Mouse (Mus musculus) lung, adult 2 months (tissue): ENCODE measurements at regions not wholly inside any gene's neighbourhood (a gene's known extent, or its start where the extent isn't known, plus 50 kb on each side); places are given as distances from the start of the nearest gene placed in this dataset.
"Not testable (repeated sequence)": the region's sequence is repeated elsewhere in the genome, so short reads cannot be mapped to it uniquely, and the experiment has no call there.

Experiments used
- DNase-seq: peaks from one replicate; pipeline ENCODE4 v3.0.0; 2022
- H3K4me1 ChIP-seq: fragments of 200-500 bp; 2 replicates; pipeline ENCODE4 v1.6.1; 2011; ENCODE audit warnings: low read length; ENCODE audit not compliant: control insufficient read depth, insufficient read depth
- H3K4me3 ChIP-seq: fragments of 200-500 bp; replicated peaks from 2 replicates; pipeline ENCODE3; 2011; ENCODE audit warnings: low read depth, mild to moderate bottlenecking, control low read depth, low read length; ENCODE audit errors: extremely low read depth
- CTCF ChIP-seq: fragments of 200-500 bp; IDR thresholded peaks from 2 replicates; pipeline ENCODE4 v1.5.1; 2011; ENCODE audit warnings: mild to moderate bottlenecking, low read length, control low read depth; ENCODE audit not compliant: insufficient read depth
- POLR2A ChIP-seq: fragments of 200-500 bp; IDR thresholded peaks from 2 replicates; pipeline ENCODE4 v1.6.1; 2011; ENCODE audit warnings: low read depth, mild to moderate bottlenecking, control low read depth, low read length, borderline replicate concordance; ENCODE audit errors: extremely low read depth
- WGBS: fragments of 180-500 bp; shearing (Covaris S2); methylation state at CpG from one replicate; pipeline ENCODE4 v1.1.7; 2018; 5-methylcytosine and 5-hydroxymethylcytosine counted together

DNA sequence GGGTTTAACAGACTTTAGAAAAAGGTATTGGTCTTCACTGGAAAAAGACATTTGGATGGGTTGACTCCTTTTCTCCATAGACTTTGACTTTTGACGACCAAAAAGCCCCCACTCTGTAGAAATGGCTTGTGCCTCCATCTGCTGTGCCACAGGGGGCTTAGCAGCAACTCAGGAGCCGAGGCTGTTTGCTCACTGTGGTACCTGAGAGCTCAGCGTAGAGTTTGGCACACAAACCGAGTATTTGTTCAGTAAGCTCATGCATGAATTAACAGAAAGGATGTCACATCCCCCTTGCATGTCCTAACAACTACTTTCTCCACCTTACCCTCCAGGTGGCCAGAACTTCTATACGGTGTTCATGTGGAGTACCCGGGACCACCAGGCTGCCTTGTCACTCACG is 149.7 kb upstream of the Map1b start:
- DNase-seq = no peak
- H3K4me1 ChIP-seq = no peaks in the 10 kb centered on the region
- no peak overlapping the region for H3K4me3 ChIP-seq
- WGBS = 66% methylated on average over 7 of the region's 7 CpGs
- no peak for TF ChIP-seq POLR2A
- no peak for TF ChIP-seq CTCF

DNA sequence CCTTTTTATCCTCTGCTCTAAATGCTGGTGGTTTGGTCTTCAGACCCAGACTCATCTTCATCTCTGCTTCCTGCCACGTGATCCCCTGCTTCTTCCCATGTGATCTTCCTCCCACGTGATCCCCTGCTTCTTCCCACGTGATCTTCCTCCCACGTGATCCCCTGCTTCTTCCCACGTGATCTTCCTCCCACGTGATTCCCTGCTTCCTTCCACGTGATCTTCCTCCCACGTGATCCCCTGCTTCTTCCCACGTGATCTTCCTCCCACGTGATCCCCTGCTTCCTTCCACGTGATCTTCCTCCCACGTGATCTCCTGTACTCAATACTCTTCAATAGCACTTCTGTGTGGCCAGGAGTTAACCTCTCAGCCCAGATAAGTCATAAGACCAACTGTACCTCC is 147.1 kb upstream of the Map1b start:
- not testable (repeated sequence) for H3K4me3 ChIP-seq, DNase-seq, H3K4me1 ChIP-seq
- whole genome bisulfite sequencing = 82% methylated on average over 12 of the region's 12 CpGs

DNA sequence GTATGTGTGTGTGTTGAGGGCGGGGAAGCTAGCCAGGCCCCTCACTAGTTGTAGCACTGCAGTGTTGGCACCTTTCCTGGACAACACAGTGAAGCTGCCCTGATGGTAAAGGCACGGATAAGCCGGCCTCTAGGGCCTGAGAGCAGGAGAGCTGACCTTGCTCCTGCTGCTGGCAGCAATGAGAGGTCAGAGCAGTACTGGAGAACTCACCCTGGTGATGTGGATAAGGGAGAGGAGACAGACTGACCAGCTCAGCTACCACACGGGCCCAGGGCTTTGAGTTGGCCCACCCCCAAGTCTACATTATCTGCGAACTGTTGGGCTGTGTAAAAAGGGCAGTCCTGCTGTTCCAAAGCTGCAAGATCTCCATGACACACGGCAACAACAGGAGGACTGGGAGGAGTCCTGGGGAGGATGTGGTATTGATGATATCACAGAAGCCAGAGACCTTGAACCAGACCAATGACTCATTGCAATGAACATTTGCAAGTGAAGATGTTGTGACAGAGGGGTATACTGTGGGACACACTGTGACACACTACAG is 131.4 kb upstream of the Map1b start:
- DNase-seq = no peak
- TF ChIP-seq CTCF = no peak
- no peak for TF ChIP-seq POLR2A
- H3K4me3 ChIP-seq = no peak overlapping the region
- no peaks in the 10 kb centered on the region for H3K4me1 ChIP-seq
- 47% methylated on average over 6 of the region's 6 CpGs for WGBS

DNA sequence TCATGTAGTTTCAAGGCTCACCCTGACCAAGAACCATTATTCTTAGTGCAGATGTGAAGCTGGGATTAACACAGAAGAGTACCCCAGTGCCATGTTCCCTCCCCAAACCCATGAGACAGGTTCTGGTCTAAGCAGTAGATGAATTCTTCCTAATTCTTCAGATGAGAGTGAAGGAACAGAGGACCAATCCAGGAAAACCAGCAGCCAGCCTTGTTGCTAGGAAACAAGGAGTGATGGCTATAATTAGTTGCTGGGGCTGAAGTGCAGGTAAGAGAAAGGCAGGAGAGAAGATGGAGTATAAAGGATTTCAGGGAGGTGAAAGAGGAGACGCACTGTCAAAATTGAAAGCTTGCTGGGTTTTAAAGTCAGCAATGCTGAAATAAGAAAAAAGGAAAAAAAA is 128.4 kb upstream of the Map1b start:
- Histone ChIP-seq H3K4me1 (no peaks in the 10 kb centered on the region), H3K4me3 (no peak overlapping the region)
- no peak for TF ChIP-seq POLR2A
- no peak for TF ChIP-seq CTCF
- WGBS = 91% methylated on average over 1 of the region's 1 CpGs
- DNase-seq = no peak

DNA sequence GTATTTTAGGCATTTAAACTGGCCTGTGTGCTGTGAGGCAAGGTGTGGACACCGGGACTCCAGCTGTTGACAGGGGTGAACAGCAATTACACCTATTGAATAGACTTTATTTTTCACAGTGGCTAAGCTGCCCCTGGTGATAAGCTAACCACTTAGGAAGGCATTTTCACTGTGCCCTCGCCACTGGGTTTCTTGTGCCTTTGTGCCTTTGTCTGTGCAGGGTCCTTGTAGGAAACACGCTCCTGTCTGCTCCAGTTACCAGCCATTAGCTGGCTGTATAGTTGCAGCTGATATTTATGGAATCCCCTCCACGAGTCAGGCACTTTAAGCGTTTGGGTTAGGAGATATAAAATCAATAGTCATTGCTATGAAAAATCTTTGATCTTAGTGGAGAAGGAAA is 126.5 kb upstream of the Map1b start:
- Histone ChIP-seq H3K4me3 (no peak overlapping the region), H3K4me1 (no peaks in the 10 kb centered on the region)
- no peak for DNase-seq
- WGBS = 53% methylated on average over 5 of the region's 5 CpGs
- TF ChIP-seq CTCF (no peak), POLR2A (no peak)

DNA sequence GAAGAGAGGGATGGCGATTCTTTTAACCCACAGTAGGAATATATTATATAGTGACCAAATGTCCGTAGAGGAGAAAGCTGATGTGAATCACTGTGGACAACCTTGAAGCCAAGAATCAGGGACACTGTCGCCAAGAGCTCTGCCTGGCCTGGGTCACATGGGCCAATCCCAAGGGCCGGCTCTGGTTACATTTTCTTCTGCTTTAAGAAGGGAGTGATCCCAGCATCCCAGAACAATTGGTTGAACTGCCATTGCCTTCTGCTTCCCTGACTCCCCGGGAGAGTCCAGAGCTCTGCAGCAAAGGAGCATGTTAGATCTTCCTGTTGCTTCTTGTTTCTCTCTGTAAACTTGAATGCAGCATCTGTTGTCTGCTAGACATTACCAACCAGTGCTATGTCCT is 126.0 kb upstream of the Map1b start:
- DNase-seq = no peak
- H3K4me3 ChIP-seq = no peak overlapping the region
- no peaks in the 10 kb centered on the region for H3K4me1 ChIP-seq
- no peak for TF ChIP-seq CTCF
- TF ChIP-seq POLR2A = no peak
- 61% methylated on average over 5 of the region's 5 CpGs for WGBS

DNA sequence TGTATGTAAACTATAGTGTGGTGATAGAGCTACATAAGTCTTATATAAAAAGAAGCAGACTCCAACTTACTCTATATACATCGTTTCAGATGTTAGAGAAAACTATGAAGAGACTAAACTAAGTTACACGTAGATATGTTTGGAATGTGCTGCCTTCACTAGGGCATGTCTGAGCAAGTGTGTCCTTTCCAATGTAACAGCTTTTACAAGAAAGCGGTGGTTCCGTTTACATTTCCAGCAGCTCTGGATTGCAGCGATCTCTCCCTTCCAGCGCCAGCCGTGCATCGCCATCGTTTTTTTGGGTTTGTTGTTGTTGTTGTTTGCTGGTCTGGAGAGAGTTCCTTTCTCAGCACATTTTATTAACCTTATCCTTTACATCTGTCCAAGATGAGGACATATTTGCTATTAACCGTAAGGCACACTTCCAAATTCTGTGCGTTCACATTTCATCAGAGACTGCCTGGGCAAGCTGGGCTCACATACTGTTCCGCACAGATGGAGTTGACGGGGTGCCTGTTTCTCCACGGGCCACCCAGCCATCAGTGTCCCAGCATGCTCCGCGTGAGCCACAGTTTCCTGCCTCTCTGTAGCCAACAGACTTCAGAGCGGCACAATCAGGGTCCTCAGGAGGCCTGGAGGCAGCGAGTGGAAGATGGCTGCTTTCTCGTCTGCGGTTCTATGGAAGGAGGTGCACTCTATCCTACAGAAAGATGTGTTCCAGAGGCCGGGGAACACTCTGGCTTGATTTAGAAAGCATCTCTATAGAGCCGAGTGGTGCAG is 125.2 kb upstream of the Map1b start:
- H3K4me1 ChIP-seq = no peaks in the 10 kb centered on the region
- WGBS = 66% methylated on average over 22 of the region's 22 CpGs
- DNase-seq = no peak
- H3K4me3 ChIP-seq = no peak overlapping the region
- no peak for TF ChIP-seq CTCF
- no peak for TF ChIP-seq POLR2A

DNA sequence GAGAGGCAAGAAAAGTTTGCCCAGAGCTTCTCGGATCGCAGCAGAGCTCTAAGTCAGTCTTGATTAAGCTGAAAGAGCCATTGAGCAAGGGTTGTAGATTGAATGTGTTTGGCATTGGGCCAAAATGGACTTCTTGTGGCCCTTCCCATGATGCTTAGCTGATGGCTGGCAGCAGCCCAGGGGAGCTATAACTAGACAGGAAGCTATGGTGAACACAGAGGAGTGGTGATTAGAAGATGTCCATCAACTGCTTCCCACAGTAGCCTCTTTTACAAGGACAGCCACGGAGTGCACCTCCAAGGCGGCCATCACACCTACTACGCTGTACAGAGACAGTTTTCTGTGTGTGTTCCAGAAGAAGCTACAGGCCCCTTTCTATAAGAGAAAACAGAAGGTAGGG is 116.4 kb upstream of the Map1b start:
- H3K4me1 ChIP-seq = peaks cover 3% of the 10 kb centered on the region; the same call in 1 of the 2 replicates
- DNase-seq = no peak
- 59% methylated on average over 5 of the region's 5 CpGs for WGBS
- H3K4me3 ChIP-seq = no peak overlapping the region
- TF ChIP-seq CTCF = no peak
- no peak for TF ChIP-seq POLR2A

DNA sequence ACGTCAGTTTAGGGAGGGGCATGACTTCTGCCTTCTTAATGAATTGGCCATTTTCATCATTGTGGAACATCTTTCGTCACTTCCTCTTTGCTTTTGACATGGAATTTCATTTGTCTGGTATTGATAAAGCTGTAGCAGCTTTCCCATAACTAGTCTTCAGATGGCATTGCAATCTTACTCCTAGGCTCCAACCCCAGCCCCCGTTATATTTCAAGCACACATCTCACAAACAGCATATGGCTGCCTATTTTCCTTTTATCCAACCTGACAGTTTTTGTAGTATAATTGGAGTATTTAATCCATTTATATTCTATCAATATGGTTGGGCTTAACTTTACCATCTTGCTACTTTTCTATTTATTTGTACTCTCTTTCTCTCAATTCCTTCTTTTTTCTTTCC is 114.5 kb upstream of the Map1b start:
- TF ChIP-seq CTCF (no peak), POLR2A (no peak)
- no peak for DNase-seq
- peaks cover 3% of the 10 kb centered on the region; the same call in 1 of the 2 replicates for H3K4me1 ChIP-seq
- WGBS = 80% methylated on average over 3 of the region's 3 CpGs
- no peak overlapping the region for H3K4me3 ChIP-seq

DNA sequence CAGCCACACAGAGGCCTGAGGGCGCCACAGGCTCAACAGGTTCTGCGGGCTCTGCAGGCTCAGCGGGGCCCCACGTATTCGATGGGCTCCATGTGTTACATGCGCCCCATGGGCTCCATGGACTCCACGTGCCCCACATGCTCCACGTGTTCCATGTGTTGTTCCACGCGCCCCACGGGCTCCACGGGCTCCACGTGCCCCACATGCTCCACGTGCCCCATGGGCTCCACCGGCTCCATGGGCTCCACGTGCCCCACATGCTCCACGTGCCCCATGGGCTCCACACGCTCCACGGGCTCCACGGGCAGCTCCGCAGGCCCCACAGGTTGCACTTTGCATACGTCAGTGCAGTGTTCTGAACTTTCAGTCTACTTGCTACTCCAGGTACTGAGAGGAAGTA is 114.0 kb upstream of the Map1b start:
- Histone ChIP-seq H3K4me3 (no peak overlapping the region), H3K4me1 (peaks cover 3% of the 10 kb centered on the region; the same call in 1 of the 2 replicates)
- WGBS = 95% methylated on average over 22 of the region's 22 CpGs
- TF ChIP-seq POLR2A = no peak
- TF ChIP-seq CTCF = no peak
- DNase-seq = no peak
